ENCODE assay signal across 23 mouse cellular contexts in genomic region chr13:119839982-119840381, GRCm38 (mm10). TPM values are rescaled to one million over a fixed set of nuclear protein-coding genes. Genes with fewer than 3 reads are reported as not detected.
DNase-seq lines count a peak whose midpoint lies in the region; ATAC-seq and TF ChIP-seq lines count a peak whose summit lies in the region.
"Not testable (repeated sequence)": the region's sequence is repeated elsewhere in the genome, so short reads cannot be mapped to it uniquely, and the experiment has no call there.
"Had no signal": no experiment of that assay in that cellular context is flagged by ENCODE, and none has a peak within 500 bp of the region (broad histone marks: within the 10 kb centered on the region; RNA-seq: fewer than 3 reads in every experiment).

No protein-coding gene starts in this region.

- not testable (repeated sequence) for H3K27me3 ChIP-seq in forebrain, postnatal 0 days (ENCODE audit: insufficient read depth, low read length); hindbrain, postnatal 0 days (ENCODE audit: insufficient read depth, low read length); midbrain, embryonic 11.5 days (ENCODE audit: control insufficient read depth, insufficient read depth, low read length); neural tube, embryonic 11.5 days (ENCODE audit: control insufficient read depth, insufficient read depth, low read length)

- 25% methylated on average over 6 of the region's 6 CpGs for WGBS in forebrain, postnatal 0 days
- 20% methylated on average over 6 of the region's 6 CpGs for WGBS in hindbrain, postnatal 0 days
- 29% methylated on average over 6 of the region's 6 CpGs for WGBS in midbrain, embryonic 11.5 days
- 31% methylated on average over 6 of the region's 6 CpGs for WGBS in neural tube, embryonic 11.5 days

- peak; percentile 64 for TF ChIP-seq CTCF in forebrain, postnatal 0 days (IDR thresholded peaks at IDR 0.05; ENCODE audit: low read depth)
- peak; percentile 67 for TF ChIP-seq CTCF in hindbrain, postnatal 0 days (IDR thresholded peaks at IDR 0.05; ENCODE audit: low read depth)
- peak; percentile 27 for TF ChIP-seq CTCF in left cerebral cortex, adult 2 months (IDR thresholded peaks at IDR 0.05)

- not testable (repeated sequence) for H3K36me3 ChIP-seq in forebrain, postnatal 0 days (ENCODE audit: insufficient read depth); hindbrain, postnatal 0 days (ENCODE audit: insufficient read depth, low read length); midbrain, embryonic 11.5 days (ENCODE audit: control insufficient read depth, insufficient read depth, low read length); neural tube, embryonic 11.5 days (ENCODE audit: control insufficient read depth, insufficient read depth, low read length)

- H3K9me3 ChIP-seq in forebrain, postnatal 0 days (ENCODE audit: low read length); hindbrain, postnatal 0 days (ENCODE audit: low read length); midbrain, embryonic 11.5 days (ENCODE audit: control insufficient read depth, low read length); neural tube, embryonic 11.5 days (ENCODE audit: control insufficient read depth, low read length): not testable (repeated sequence)

- peak; percentile 9 for DNase-seq in adrenal gland, adult 2 months
- peak; percentile 4 for DNase-seq in embryo, embryonic 10 days (ENCODE audit: low spot score)
- peak; percentile 22 for DNase-seq in forebrain, postnatal 0 days
- peak; percentile 34 for DNase-seq in hindbrain, postnatal 0 days (ENCODE audit: low spot score)
- not testable (repeated sequence) for DNase-seq in left cerebral cortex, adult 2 months (ENCODE audit: extremely low spot score in 1 of 2, low spot score in 2 of 2); midbrain, embryonic 11.5 days (ENCODE audit: low spot score, missing footprints)
- DNase-seq in neural tube, embryonic 11.5 days (ENCODE audit: low spot score), result peak; percentile 10

- not testable (repeated sequence) for H3K27ac ChIP-seq in forebrain, postnatal 0 days (ENCODE audit: low read depth, low read length); hindbrain, postnatal 0 days; left cerebral cortex, adult 2 months; midbrain, embryonic 11.5 days (ENCODE audit: low read depth, low read length); neural tube, embryonic 11.5 days (ENCODE audit: low read depth, low read length)

- intact Hi-C loops in left cerebral cortex, adult 2 months (cut with DNase I), result not testable (repeated sequence)

- H3K4me2 ChIP-seq in forebrain, postnatal 0 days (ENCODE audit: low read depth); hindbrain, postnatal 0 days (ENCODE audit: low read depth, low read length); midbrain, embryonic 11.5 days; neural tube, embryonic 11.5 days (ENCODE audit: low read depth): not testable (repeated sequence)

- not testable (repeated sequence) for H3K4me3 ChIP-seq in forebrain, postnatal 0 days (ENCODE audit: low read depth, low read length); hindbrain, postnatal 0 days (ENCODE audit: low read length); left cerebral cortex, adult 2 months; midbrain, embryonic 11.5 days (ENCODE audit: low read depth, low read length); neural tube, embryonic 11.5 days (ENCODE audit: low read depth, low read length)

- not testable (repeated sequence) for H3K4me1 ChIP-seq in forebrain, postnatal 0 days (ENCODE audit: insufficient read depth); hindbrain, postnatal 0 days (ENCODE audit: insufficient read depth, low read length); midbrain, embryonic 11.5 days (ENCODE audit: control insufficient read depth, insufficient read depth, low read length); neural tube, embryonic 11.5 days (ENCODE audit: control insufficient read depth, insufficient read depth, low read length)

- peak; percentile 71 for ATAC-seq in forebrain, postnatal 0 days
- peak; percentile 62 for ATAC-seq in hindbrain, postnatal 0 days
- ATAC-seq in midbrain, embryonic 11.5 days (ENCODE audit: low FRiP score), result 0 out of 2 replicates have a peak, but pooled peaks have one; percentile 29
- not testable (repeated sequence) for ATAC-seq in neural tube, embryonic 11.5 days (ENCODE audit: insufficient read depth, low FRiP score, low TSS enrichment)

- not testable (repeated sequence) for H3K9ac ChIP-seq in forebrain, postnatal 0 days; hindbrain, postnatal 0 days (replicated peaks; ENCODE audit: low read length); midbrain, embryonic 11.5 days (ENCODE audit: low read length); neural tube, embryonic 11.5 days (ENCODE audit: low read length)

RNA-seq across cellular contexts. Expression of gene D13Ertd608e, which starts 4.2 kb away (rescaled TPM):
- total RNA-seq in adrenal gland, adult 2 months (2021), result not detected
- polyA plus RNA-seq in adrenal gland, adult 2 months (2012; rRNA removed), result not detected in 2 replicates
- not detected in 2 replicates for total RNA-seq in forebrain, postnatal 0 days (2014; rRNA removed)
- polyA plus RNA-seq in forebrain, postnatal 0 days (2015; fragmentation: Nextera tagmentation; extraction: Ambion mirVana), result not detected in 2 replicates
- not detected in 2 replicates for total RNA-seq in hindbrain, postnatal 0 days (2014; rRNA removed)
- not detected in 2 replicates for polyA plus RNA-seq in hindbrain, postnatal 0 days (2015; fragmentation: Nextera tagmentation; extraction: Ambion mirVana)
- not detected for total RNA-seq in left cerebral cortex, adult 2 months (2021)
- polyA plus RNA-seq in midbrain, embryonic 11.5 days (2014; fragmentation: Nextera tagmentation; extraction: Ambion mirVana), result not detected in 2 replicates
- polyA plus RNA-seq in neural tube, embryonic 11.5 days (2014; fragmentation: Nextera tagmentation; extraction: Ambion mirVana), result not detected in 2 replicates
- total RNA-seq: adrenal gland, adult 18-20 months; common myeloid progenitor, adult 5-6 weeks; G1E; gastrocnemius, adult 18-20 months; heart, postnatal 25 days; layer of hippocampus, adult 18-20 months; left cerebral cortex, adult 18-20 months had no signal
- polyA plus RNA-seq: embryonic facial prominence, embryonic 14.5 days; G1E; gonadal fat pad, adult 2 months; heart, embryonic 11.5 days; intestine, embryonic 15.5 days; kidney, embryonic 16.5 days; limb, embryonic 10.5 days; liver, embryonic 11.5 days; lung, embryonic 16.5 days; stomach, embryonic 16.5 days had no signal

RNA-seq across cellular contexts. Expression of gene AF067063, which starts 10.0 kb away (rescaled TPM):
- total RNA-seq in adrenal gland, adult 2 months (2021), result not detected
- not detected in 2 replicates for polyA plus RNA-seq in adrenal gland, adult 2 months (2012; rRNA removed)
- total RNA-seq in forebrain, postnatal 0 days (2014; rRNA removed), result not detected in 2 replicates
- polyA plus RNA-seq in forebrain, postnatal 0 days (2015; fragmentation: Nextera tagmentation; extraction: Ambion mirVana), result not detected in 2 replicates
- 0.47 TPM in 1 of 2 replicates, not detected in the other for total RNA-seq in hindbrain, postnatal 0 days (2014; rRNA removed)
- polyA plus RNA-seq in hindbrain, postnatal 0 days (2015; fragmentation: Nextera tagmentation; extraction: Ambion mirVana), result not detected in 2 replicates
- total RNA-seq in left cerebral cortex, adult 2 months (2021), result not detected
- polyA plus RNA-seq in midbrain, embryonic 11.5 days (2014; fragmentation: Nextera tagmentation; extraction: Ambion mirVana), result not detected in 2 replicates
- polyA plus RNA-seq in neural tube, embryonic 11.5 days (2014; fragmentation: Nextera tagmentation; extraction: Ambion mirVana), result not detected in 2 replicates
- total RNA-seq: adrenal gland, adult 18-20 months; common myeloid progenitor, adult 5-6 weeks; G1E; gastrocnemius, adult 18-20 months; heart, postnatal 25 days; layer of hippocampus, adult 18-20 months; left cerebral cortex, adult 18-20 months had no signal
- polyA plus RNA-seq: embryonic facial prominence, embryonic 14.5 days; G1E; gonadal fat pad, adult 2 months; heart, embryonic 11.5 days; intestine, embryonic 15.5 days; kidney, embryonic 16.5 days; limb, embryonic 10.5 days; liver, embryonic 11.5 days; lung, embryonic 16.5 days; stomach, embryonic 16.5 days had no signal

RNA-seq across cellular contexts. Expression of gene Zfp131, which starts 49.3 kb away (rescaled TPM):
- 10 to 100 TPM; 30.3 to 39.3 TPM for total RNA-seq in adrenal gland, adult 2 months (2021)
- polyA plus RNA-seq in adrenal gland, adult 2 months (2012; rRNA removed), result 24.7 and 27.3 TPM in 2 replicates
- 46.6 and 56.7 TPM in 2 replicates for total RNA-seq in forebrain, postnatal 0 days (2014; rRNA removed)
- polyA plus RNA-seq in forebrain, postnatal 0 days (2015; fragmentation: Nextera tagmentation; extraction: Ambion mirVana), result 23.1 and 27.7 TPM in 2 replicates
- total RNA-seq in hindbrain, postnatal 0 days (2014; rRNA removed), result 21.1 and 27.7 TPM in 2 replicates
- polyA plus RNA-seq in hindbrain, postnatal 0 days (2015; fragmentation: Nextera tagmentation; extraction: Ambion mirVana), result 26.3 and 29.6 TPM in 2 replicates
- total RNA-seq in left cerebral cortex, adult 2 months (2021), result 10 to 100 TPM; 46.1 to 47.6 TPM
- 44.2 and 49.4 TPM in 2 replicates for polyA plus RNA-seq in midbrain, embryonic 11.5 days (2014; fragmentation: Nextera tagmentation; extraction: Ambion mirVana)
- polyA plus RNA-seq in neural tube, embryonic 11.5 days (2014; fragmentation: Nextera tagmentation; extraction: Ambion mirVana), result 40.6 and 42.4 TPM in 2 replicates

RNA-seq across cellular contexts. Expression of gene Tcstv1, which starts 54.6 kb away (rescaled TPM):
- total RNA-seq in adrenal gland, adult 2 months (2021), result not detected
- polyA plus RNA-seq in adrenal gland, adult 2 months (2012; rRNA removed), result not detected in 2 replicates
- total RNA-seq in forebrain, postnatal 0 days (2014; rRNA removed), result not detected in 2 replicates
- polyA plus RNA-seq in forebrain, postnatal 0 days (2015; fragmentation: Nextera tagmentation; extraction: Ambion mirVana), result not detected in 2 replicates
- total RNA-seq in hindbrain, postnatal 0 days (2014; rRNA removed), result not detected in 2 replicates
- polyA plus RNA-seq in hindbrain, postnatal 0 days (2015; fragmentation: Nextera tagmentation; extraction: Ambion mirVana), result not detected in 2 replicates
- not detected for total RNA-seq in left cerebral cortex, adult 2 months (2021)
- not detected in 2 replicates for polyA plus RNA-seq in midbrain, embryonic 11.5 days (2014; fragmentation: Nextera tagmentation; extraction: Ambion mirVana)
- polyA plus RNA-seq in neural tube, embryonic 11.5 days (2014; fragmentation: Nextera tagmentation; extraction: Ambion mirVana), result not detected in 2 replicates
- total RNA-seq: adrenal gland, adult 18-20 months; common myeloid progenitor, adult 5-6 weeks; G1E; gastrocnemius, adult 18-20 months; heart, postnatal 25 days; layer of hippocampus, adult 18-20 months; left cerebral cortex, adult 18-20 months had no signal
- polyA plus RNA-seq: embryonic facial prominence, embryonic 14.5 days; G1E; gonadal fat pad, adult 2 months; heart, embryonic 11.5 days; intestine, embryonic 15.5 days; kidney, embryonic 16.5 days; limb, embryonic 10.5 days; liver, embryonic 11.5 days; lung, embryonic 16.5 days; stomach, embryonic 16.5 days had no signal
